Mouse (Mus musculus): Measurements from ENCODE around the gene Mthfd2l. TPM values are rescaled to one million over a fixed set of nuclear protein-coding genes. Genes with fewer than 3 reads are reported as not detected.
A peak's percentile ranks its signal among the peaks of the same experiment; 100 is the strongest.

Gene Mthfd2l
- polyA plus RNA-seq, 1 experiment from 2014 or later: 86.0 TPM

DNA sequence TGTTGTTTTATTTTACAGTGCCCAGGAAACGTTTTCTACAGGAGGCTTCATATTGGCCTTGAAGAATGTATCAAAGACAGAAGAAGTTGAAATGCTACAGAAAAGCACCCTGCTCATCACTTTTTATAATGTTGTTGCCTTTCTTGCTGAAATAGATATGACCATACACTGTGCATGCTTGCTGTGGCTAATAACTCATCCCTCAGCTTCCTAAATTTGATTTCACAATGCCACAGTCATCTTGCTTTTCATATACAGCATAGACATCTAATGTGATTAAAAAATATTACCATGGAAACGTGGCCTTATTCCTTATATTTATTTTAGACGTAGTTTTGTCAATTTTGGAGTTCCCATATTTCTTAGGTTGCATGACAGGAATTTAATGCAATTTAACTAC is 33.5 kb upstream of the Mthfd2l start:
- DNase-seq (ENCODE audit: low spot score) (no peak), ATAC-seq (no peak)
- Histone ChIP-seq H3K4me3 (ENCODE audit: low read depth, low read length) (no peak overlapping the region), H3K4me1 (ENCODE audit: control insufficient read depth, insufficient read depth, low read length) (no peaks in the 10 kb centered on the region), H3K9ac (ENCODE audit: low read length) (no peak overlapping the region), H3K36me3 (ENCODE audit: control insufficient read depth, insufficient read depth, low read length) (no peaks in the 10 kb centered on the region), H3K9me3 (replicated peaks; ENCODE audit: control insufficient read depth, low read length) (no peaks in the 10 kb centered on the region), H3K4me2 (ENCODE audit: low read length) (no peak overlapping the region), H3K27ac (ENCODE audit: low read depth, low read length) (no peak overlapping the region), H3K27me3 (replicated peaks; ENCODE audit: control insufficient read depth, insufficient read depth, low read length) (no peaks in the 10 kb centered on the region)
- WGBS: 73% methylated on average over 3 of the region's 3 CpGs

DNA sequence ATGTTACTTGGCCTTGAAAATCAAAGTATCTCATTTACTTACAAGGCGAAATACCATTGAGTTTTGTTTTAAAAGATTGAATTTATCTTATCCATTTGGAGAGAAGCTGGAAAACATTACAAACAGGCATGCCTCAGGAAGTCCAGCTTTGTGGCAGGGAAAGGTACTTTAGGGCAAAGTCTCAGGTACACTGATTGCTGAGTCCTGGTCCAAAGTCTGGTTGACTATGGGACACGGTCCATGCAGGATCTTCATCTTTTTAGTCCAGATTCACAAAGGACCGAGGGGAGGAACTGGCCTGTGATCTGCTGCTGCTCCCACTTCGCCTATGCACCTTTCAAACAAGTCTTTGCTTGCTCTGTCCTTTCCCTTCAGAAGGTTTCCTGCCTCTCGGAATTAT is 31.6 kb upstream of the Mthfd2l start:
- Histone ChIP-seq H3K4me2 (ENCODE audit: low read length) (no peak overlapping the region), H3K9ac (ENCODE audit: low read length) (no peak overlapping the region), H3K9me3 (replicated peaks; ENCODE audit: control insufficient read depth, low read length) (no peaks in the 10 kb centered on the region), H3K4me3 (ENCODE audit: low read depth, low read length) (no peak overlapping the region), H3K27me3 (replicated peaks; ENCODE audit: control insufficient read depth, insufficient read depth, low read length) (0 out of 2 replicates have a peak, but pooled peaks cover under 1% of the 10 kb centered on the region), H3K27ac (ENCODE audit: low read depth, low read length) (no peak overlapping the region), H3K36me3 (ENCODE audit: control insufficient read depth, insufficient read depth, low read length) (no peaks in the 10 kb centered on the region), H3K4me1 (ENCODE audit: control insufficient read depth, insufficient read depth, low read length) (peaks cover 4% of the 10 kb centered on the region; the same call in 1 of the 2 replicates)
- DNase-seq (ENCODE audit: low spot score): no peak
- 83% methylated on average over 5 of the region's 5 CpGs for WGBS
- ATAC-seq: no peak

DNA sequence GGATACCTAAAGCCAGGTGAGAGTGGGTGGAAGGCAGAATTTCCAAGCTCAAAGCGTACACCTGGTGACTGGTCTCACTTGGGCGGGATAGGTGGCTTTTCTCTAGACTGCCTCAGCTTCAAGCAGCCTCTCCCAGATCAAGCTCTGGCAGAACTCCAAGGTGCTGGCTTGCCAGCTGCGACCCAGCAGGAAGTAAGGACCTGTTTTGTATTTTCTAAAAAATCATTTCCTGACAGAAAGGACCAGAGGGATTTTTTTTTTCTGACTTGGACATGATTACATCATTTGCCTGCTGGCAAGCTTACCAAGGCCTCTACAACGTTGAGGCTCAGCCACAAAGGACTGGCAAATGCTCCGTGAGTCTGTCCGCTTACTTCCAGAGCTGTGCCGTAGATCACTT is 30.8 kb upstream of the Mthfd2l start:
- ATAC-seq: no peak

DNA sequence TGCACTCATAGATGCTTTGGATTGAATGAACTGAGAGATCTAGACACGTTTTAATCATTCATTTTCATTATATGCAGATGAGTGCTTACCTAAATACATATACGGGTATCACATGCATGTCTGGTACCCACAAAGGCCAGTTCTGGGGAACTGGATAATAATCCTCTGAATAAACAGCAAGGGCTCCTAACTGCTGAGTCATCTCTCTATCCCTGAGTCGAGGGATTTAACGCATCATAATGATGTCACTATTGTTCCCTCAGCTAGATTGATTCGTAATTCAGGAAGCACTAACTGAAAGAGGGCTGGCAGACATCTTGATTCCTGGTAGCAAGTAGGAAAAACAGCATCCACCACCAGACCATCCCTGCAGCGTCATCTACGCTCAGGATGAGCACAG is 30.2 kb upstream of the Mthfd2l start:
- H3K27ac ChIP-seq (ENCODE audit: low read depth, low read length): no peak overlapping the region
- 66% methylated on average over 7 of the region's 7 CpGs for WGBS
- H3K9ac ChIP-seq (ENCODE audit: low read length): no peak overlapping the region
- H3K36me3 ChIP-seq (ENCODE audit: control insufficient read depth, insufficient read depth, low read length): no peaks in the 10 kb centered on the region
- H3K9me3 ChIP-seq (replicated peaks; ENCODE audit: control insufficient read depth, low read length): no peaks in the 10 kb centered on the region
- no peak overlapping the region for H3K4me3 ChIP-seq (ENCODE audit: low read depth, low read length)
- 0 out of 2 replicates have a peak, but pooled peaks cover 5% of the 10 kb centered on the region for H3K27me3 ChIP-seq (replicated peaks; ENCODE audit: control insufficient read depth, insufficient read depth, low read length)
- no peak overlapping the region for H3K4me2 ChIP-seq (ENCODE audit: low read length)
- peaks cover 4% of the 10 kb centered on the region; the same call in 1 of the 2 replicates for H3K4me1 ChIP-seq (ENCODE audit: control insufficient read depth, insufficient read depth, low read length)
- ATAC-seq: 0 out of 2 replicates have a peak, but pooled peaks have one; percentile 11
- peak; percentile 12 for DNase-seq (ENCODE audit: low spot score)

More for the DNA sequence above, 30.8 kb upstream of the Mthfd2l start:
- no peak overlapping the region for H3K9ac ChIP-seq (ENCODE audit: low read length)
- H3K9me3 ChIP-seq (replicated peaks; ENCODE audit: control insufficient read depth, low read length): no peaks in the 10 kb centered on the region
- WGBS: 39% methylated on average over 7 of the region's 7 CpGs
- H3K36me3 ChIP-seq (ENCODE audit: control insufficient read depth, insufficient read depth, low read length): no peaks in the 10 kb centered on the region
- H3K4me2 ChIP-seq (ENCODE audit: low read length): no peak overlapping the region
- no peak overlapping the region for H3K27ac ChIP-seq (ENCODE audit: low read depth, low read length)
- peak; percentile 58 for DNase-seq (ENCODE audit: low spot score)
- H3K4me3 ChIP-seq (ENCODE audit: low read depth, low read length): no peak overlapping the region
- H3K27me3 ChIP-seq (replicated peaks; ENCODE audit: control insufficient read depth, insufficient read depth, low read length): 0 out of 2 replicates have a peak, but pooled peaks cover 5% of the 10 kb centered on the region
- peaks cover 4% of the 10 kb centered on the region; the same call in 1 of the 2 replicates for H3K4me1 ChIP-seq (ENCODE audit: control insufficient read depth, insufficient read depth, low read length)

DNA sequence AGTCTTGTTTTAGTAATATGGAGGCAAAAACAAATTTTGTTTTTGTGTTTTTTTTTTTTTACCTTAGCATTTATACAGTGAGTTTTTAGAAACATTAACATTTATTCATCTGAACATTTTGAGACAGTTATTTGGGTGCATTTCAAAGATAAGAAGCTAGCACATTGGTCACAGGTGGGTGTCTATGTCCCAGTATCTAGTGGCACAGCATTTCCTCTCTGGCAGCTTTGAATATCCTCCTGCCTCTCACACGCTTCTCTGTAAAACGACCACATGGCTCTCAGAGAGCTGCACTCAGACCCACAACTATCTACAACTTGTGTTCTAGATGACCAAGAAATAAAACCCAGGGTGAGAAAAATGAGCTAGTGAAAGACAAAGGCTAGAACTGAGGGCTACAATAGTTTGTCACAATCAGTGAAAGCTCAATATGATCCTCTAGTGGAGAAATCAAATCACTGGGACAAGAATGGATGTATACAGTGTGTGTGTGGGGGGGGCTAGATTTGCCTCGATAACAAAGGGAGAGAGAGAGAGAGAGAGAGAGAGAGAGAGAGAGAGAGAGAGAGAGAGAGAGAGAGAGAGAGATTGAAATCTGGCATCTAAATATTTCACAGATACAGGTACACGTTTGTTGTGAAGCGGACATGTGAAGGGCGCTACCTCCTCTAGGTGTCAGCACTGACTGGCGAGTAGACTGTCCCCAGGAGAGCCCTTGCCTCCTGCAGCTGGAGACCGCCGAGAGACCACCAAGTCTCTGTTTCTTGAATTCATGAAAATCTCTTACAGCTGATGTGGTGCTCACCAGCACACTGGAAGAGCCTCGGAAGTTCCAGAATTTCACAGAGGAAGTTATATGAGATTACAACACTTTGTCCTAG is 28.3 kb upstream of the Mthfd2l start:
- Histone ChIP-seq H3K27ac (ENCODE audit: low read depth, low read length) (no peak overlapping the region), H3K27me3 (replicated peaks; ENCODE audit: control insufficient read depth, insufficient read depth, low read length) (0 out of 2 replicates have a peak, but pooled peaks cover 5% of the 10 kb centered on the region), H3K4me1 (ENCODE audit: control insufficient read depth, insufficient read depth, low read length) (peaks cover 4% of the 10 kb centered on the region; the same call in 1 of the 2 replicates), H3K4me2 (ENCODE audit: low read length) (peak overlapping the region; percentile 68), H3K9me3 (replicated peaks; ENCODE audit: control insufficient read depth, low read length) (no peaks in the 10 kb centered on the region), H3K9ac (ENCODE audit: low read length) (no peak overlapping the region), H3K36me3 (ENCODE audit: control insufficient read depth, insufficient read depth, low read length) (no peaks in the 10 kb centered on the region), H3K4me3 (ENCODE audit: low read depth, low read length) (peak overlapping the region; percentile 22; the same call in 1 of the 2 replicates)
- DNase-seq (ENCODE audit: low spot score) (peak; percentile 25), ATAC-seq (peak; percentile 42; the same call in 1 of the 2 replicates)
- WGBS: 11% methylated on average over 10 of the region's 10 CpGs

DNA sequence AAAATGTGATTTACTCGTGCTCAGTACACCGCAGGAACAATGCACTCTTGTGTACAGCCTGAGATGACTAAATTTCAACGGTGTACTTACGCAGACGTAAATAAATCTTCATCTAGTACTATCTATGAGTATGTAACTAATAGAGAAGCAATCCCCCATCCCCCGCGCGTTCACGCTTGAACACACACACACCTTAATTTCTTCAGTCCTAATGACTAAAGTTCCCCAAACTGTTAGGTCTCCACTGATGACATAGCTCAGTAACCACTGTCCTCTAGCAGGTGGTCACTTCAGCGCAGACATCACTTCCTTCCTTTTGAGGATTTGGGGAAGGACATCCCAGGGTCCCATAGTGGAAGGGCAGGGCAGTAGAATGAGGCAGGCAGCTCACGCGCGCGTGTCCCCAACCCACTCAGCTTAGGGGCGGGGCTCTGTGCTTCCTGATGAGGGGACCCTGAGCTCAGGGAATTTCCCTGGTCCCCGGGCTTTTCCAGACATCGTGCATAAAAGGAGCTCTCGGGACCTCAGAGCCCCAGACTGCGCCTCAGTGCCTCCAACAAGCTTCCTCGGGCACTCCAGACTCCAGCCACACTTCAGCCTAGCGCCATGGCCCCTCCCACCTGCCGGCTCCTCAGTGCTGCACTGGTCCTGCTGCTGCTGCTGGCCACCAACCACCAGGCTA is 27.4 kb upstream of the Mthfd2l start, which contains the start of gene Cxcl2:
Gene Cxcl2, plus strand, starts transcription at position 533 of the 682 bp plus-strand sequence.
- peak within 1 kb of the TSS; percentile 22 for H3K4me3 ChIP-seq (ENCODE audit: low read depth, low read length)
- H3K27ac ChIP-seq (ENCODE audit: low read depth, low read length): no peak within 1 kb of the TSS
- peak within 1 kb of the TSS; percentile 68 for H3K4me2 ChIP-seq (ENCODE audit: low read length)
- H3K36me3 ChIP-seq (ENCODE audit: control insufficient read depth, insufficient read depth, low read length): no peaks in the 10 kb centered on the region
- no peaks in the 10 kb centered on the region for H3K9me3 ChIP-seq (replicated peaks; ENCODE audit: control insufficient read depth, low read length)
- DNase-seq (ENCODE audit: low spot score) (peak; percentile 25), ATAC-seq (peak; percentile 62)
- 7% methylated on average over 22 of the region's 22 CpGs for WGBS
- peaks cover 4% of the 10 kb centered on the region; the same call in 1 of the 2 replicates for H3K4me1 ChIP-seq (ENCODE audit: control insufficient read depth, insufficient read depth, low read length)
- H3K27me3 ChIP-seq (replicated peaks; ENCODE audit: control insufficient read depth, insufficient read depth, low read length): 0 out of 2 replicates have a peak, but pooled peaks cover 5% of the 10 kb centered on the region
- peak within 1 kb of the TSS; percentile 32; the same call in 1 of the 2 replicates for H3K9ac ChIP-seq (ENCODE audit: low read length)

DNA sequence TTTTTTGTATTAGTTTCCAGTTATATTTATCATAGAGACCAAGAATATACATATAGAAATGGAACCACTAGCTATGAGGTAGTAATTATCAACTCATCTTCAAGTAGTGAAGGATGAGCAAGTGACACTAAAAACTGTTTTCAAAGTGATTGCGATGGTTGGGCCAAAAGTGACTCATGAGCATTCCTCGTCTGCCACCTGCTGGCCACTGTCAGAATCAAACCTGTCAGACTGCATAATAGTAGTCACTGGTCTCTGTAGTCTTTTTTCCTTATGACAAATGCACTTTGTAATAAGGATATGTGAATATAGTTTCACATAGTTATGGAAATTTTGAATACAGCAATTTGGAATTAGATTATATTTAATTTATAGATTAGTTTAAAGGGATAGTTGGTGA is 21.9 kb upstream of the Mthfd2l start:
- no peaks in the 10 kb centered on the region for H3K36me3 ChIP-seq (ENCODE audit: control insufficient read depth, insufficient read depth, low read length)
- H3K4me1 ChIP-seq (ENCODE audit: control insufficient read depth, insufficient read depth, low read length): no peaks in the 10 kb centered on the region
- 3% methylated on average over 2 of the region's 2 CpGs for WGBS
- H3K27me3 ChIP-seq (replicated peaks; ENCODE audit: control insufficient read depth, insufficient read depth, low read length): 0 out of 2 replicates have a peak, but pooled peaks cover 5% of the 10 kb centered on the region
- no peak overlapping the region for H3K4me3 ChIP-seq (ENCODE audit: low read depth, low read length)
- H3K4me2 ChIP-seq (ENCODE audit: low read length): no peak overlapping the region
- no peaks in the 10 kb centered on the region for H3K9me3 ChIP-seq (replicated peaks; ENCODE audit: control insufficient read depth, low read length)
- DNase-seq (ENCODE audit: low spot score) (peak; percentile 88), ATAC-seq (peak; percentile 81)
- H3K27ac ChIP-seq (ENCODE audit: low read depth, low read length): no peak overlapping the region
- H3K9ac ChIP-seq (ENCODE audit: low read length): no peak overlapping the region

DNA sequence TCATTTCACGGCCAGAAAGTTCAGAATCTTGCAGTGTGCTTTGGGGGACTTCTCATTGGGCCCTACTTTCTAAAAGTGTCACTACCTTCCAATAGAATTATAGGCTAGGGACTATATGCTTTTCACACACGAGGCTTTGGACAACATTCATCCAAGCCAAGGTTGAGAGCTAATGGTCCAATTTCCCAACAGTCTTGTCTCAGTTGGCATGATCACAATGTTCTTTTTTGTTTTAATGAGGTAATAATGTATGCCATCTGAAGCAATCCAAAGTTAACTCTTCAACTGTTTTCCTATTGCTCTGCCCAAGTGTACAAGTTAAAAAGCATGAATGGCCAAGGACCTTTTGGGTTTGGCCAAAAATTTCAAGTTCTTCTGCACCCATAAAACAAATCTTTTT is 11.4 kb upstream of the Mthfd2l start:
- Histone ChIP-seq H3K4me2 (ENCODE audit: low read length) (no peak overlapping the region), H3K27ac (ENCODE audit: low read depth, low read length) (no peak overlapping the region), H3K9ac (ENCODE audit: low read length) (no peak overlapping the region), H3K9me3 (replicated peaks; ENCODE audit: control insufficient read depth, low read length) (no peaks in the 10 kb centered on the region), H3K4me3 (ENCODE audit: low read depth, low read length) (no peak overlapping the region), H3K27me3 (replicated peaks; ENCODE audit: control insufficient read depth, insufficient read depth, low read length) (no peaks in the 10 kb centered on the region), H3K4me1 (ENCODE audit: control insufficient read depth, insufficient read depth, low read length) (no peaks in the 10 kb centered on the region), H3K36me3 (ENCODE audit: control insufficient read depth, insufficient read depth, low read length) (no peaks in the 10 kb centered on the region)
- ATAC-seq (no peak), DNase-seq (ENCODE audit: low spot score) (no peak)
- WGBS: 75% methylated on average over 2 of the region's 2 CpGs

All from forebrain, embryonic 14.5 days (tissue).